Mouse (Mus musculus): ENCODE data around the gene Vmn1r232. TPM values are rescaled to one million over a fixed set of nuclear protein-coding genes. Genes with fewer than 3 reads are reported as not detected.

The Vmn1r232 gene
- polyA plus RNA-seq (2017; shearing (Covaris generic)), result not detected

DNA sequence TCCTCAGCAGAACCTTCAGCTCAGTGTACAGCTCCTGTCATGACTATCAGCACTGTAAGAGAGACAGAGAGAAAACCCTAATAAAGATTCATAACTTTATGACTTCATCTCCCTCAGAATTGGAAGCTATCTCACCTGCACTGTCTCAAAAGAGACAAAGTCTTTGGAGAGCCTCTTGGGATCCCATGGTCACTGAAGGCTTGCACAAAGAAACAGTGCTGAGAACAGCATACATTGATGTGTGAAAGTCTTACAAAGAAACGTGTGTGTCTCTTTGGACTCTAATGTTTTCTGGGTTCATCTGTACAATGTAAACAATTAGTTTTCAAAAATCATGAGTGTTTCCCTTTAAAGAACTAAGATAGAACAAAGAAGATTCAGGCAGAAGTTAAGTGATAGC lies at the start of gene Vmn1r232:
TSS of gene Vmn1r232 (minus strand) at position 101 of the 400 bp plus-strand sequence.
- no peak for ATAC-seq

GRCm38 (mm10) chr17:20966681-20967080 lies 47.2 kb upstream of the Vmn1r232 start:
- no peak for ATAC-seq

DNA sequence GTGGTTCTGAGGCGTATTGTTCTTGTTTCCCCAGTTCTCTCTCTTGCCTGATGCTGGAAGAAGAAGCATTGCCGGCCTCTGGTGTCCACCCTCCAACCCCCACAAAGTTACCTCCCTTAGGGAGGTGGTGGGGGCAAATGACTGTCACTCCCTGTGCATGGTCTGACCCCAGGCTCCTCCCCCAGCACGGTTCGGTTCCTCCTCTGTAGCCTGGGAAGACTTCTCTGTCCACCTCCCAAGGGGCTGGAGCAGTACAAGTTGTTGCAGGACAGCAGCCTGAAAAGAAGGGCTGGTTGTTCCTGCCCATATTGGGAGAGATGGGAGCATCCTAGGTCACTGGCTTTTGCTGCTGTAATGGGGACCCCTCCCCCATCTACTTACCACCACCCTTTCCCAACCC lies 45.9 kb upstream of the Vmn1r232 start:
- no peak for ATAC-seq

DNA sequence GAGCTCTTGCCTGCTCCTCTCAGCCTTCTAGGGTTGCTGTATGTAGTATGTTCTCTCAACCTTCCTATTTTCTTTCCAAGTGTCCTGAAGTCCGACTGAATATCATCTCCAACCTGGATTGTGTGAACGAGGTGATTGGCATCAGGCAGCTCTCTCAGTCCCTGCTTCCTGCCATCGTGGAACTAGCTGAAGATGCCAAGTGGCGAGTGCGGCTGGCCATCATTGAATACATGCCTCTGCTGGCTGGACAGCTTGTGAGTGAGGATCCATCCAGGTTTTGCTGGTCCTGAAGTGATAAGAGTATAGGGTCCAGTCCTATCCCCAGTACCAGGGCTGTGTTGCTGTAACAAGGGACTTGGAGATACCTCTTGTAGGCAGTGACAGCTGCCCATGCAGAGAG lies 40.9 kb upstream of the Vmn1r232 start:
- no peak for ATAC-seq

DNA sequence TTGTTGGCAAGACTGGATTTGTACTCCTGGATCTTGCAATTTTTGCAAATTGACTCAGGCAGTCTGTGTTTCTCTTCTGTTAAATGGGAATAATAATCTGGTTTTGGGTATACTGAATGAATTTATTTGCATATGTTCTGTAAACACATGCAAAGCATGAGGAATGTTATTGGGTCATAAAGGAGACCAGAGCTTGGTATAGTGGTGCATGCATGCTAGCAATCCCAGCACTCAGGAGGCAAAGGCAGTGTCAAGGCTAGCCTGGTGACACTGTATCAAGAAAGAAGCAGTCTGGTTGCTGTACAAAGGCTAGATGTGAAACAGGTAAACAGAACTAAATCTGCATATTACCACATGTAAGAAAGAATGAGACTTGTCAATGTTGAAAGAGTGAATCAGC lies 27.1 kb upstream of the Vmn1r232 start:
- no peak for ATAC-seq

DNA sequence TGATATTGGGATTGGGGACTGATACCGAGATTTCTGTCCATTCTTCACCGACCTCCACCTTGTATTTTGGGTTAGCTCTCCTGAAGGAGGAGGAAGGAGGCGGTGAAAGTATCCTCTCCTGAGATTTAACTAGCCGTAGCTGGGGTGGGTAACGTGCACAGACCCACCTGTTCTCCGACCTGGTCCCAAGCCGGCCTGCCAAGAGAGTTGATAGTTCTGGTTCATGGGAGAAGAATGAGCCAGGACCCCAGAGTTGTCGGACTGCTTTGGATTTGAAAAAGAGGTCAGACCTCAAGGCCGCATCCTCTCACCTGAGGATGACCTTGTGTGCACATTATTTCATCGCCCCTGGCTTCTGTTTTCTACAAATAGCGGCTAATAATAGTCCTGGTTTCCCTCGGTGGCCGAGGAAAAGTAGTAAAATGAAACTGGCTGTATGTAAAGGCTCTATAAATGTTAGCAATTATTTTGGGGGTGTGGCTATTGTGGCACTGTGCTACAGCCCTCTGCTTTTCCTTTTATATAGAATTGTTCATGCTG lies 26.6 kb upstream of the Vmn1r232 start:
- ATAC-seq, result no peak

DNA sequence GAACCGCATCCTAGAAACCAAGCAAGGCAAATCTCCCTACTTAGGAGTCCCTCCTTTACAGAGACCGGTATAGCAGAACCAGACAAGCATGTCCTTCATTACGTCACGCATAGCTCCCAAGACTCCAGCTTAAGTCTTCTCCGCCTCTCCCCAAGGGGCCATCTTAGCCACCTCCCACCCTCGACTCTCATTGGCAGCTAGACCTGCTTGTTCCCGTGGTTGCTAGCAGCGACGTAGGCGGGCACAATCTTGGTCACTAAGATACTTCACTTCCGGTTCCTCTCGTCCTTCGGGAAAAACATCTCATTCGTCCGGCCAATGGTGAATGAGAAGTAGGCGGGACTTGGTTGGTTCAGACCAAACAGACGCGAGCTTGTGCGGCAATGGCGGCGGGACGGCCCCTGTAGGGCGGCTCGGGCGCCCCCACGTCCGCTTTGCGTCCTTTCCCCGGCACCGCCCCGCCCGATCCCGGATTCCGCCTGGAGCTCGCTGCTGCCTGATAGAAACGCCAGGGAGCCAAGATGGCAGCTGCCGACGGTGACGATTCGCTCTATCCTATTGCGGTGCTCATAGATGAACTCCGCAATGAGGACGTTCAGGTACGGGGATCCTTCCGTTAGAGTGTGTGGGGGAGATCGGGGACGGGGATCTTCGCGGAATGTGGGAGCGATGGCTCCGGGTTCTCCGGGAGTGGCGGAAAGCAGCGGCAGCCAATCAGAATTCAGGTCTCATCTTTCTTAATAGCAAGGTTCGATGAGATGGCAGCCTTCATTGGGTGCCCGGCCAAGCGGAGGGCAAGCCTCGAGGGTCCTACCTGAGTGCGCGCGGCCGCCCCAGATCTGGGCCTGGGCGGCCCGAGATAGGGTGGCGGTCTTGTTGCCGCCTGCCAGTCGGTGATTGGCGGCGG lies 25.7 kb upstream of the Vmn1r232 start, which contains the start of gene Ppp2r1a:
TSS of gene Ppp2r1a (plus strand) at position 327 of the 907 bp plus-strand sequence.
- peak; percentile 94 for ATAC-seq

DNA sequence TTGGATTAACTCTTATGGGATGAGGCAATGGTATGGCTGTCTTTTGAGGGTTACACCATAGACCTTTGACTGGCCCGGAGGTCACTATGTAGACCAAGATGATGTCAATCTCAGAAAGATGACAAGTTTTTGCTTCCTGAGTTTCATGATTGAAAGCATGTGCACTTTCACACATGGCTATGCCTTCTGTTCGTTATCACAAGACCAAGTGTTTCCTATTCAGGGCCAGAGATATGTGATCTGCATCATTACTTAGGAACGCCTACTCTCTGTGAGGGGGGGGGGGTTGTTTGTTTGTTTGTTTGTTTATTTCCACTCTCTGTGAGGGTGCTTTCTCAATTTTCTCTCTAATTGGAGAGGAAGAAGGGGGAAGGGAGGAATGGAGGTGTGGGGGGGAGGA lies 24.7 kb upstream of the Vmn1r232 start:
- no peak for ATAC-seq

- ATAC-seq, result no peak
Measured at GRCm38 (mm10) chr17:20904991-20905390, 14.5 kb downstream of the Vmn1r232 start, which contains the start of gene Vmn1r231. Gene Vmn1r231 (minus strand): TSS chr17:20905091.

Other genes starting within 250 kb of the Vmn1r232 start
- gene Vmn1r226, start 236.9 kb downstream of the Vmn1r232 start, polyA plus RNA-seq (2017; shearing (Covaris generic)), result not detected
- not detected for gene Vmn1r227, start 189.9 kb downstream of the Vmn1r232 start, polyA plus RNA-seq (2017; shearing (Covaris generic))
- not detected for gene Vmn1r228, start 133.6 kb downstream of the Vmn1r232 start, polyA plus RNA-seq (2017; shearing (Covaris generic))
- under 1 TPM in 2 of 3 experiments, not detected in 1; 0.04 TPM for gene Vmn1r229, start 108.2 kb downstream of the Vmn1r232 start, polyA plus RNA-seq (2017; shearing (Covaris generic))
- not detected for gene Vmn1r230, start 79.3 kb downstream of the Vmn1r232 start, polyA plus RNA-seq (2017; shearing (Covaris generic))
- under 1 TPM in 1 of 3 experiments, not detected in 2; 0.16 TPM for gene Vmn1r231, start 14.6 kb downstream of the Vmn1r232 start, polyA plus RNA-seq (2017; shearing (Covaris generic))
- 100 to 1,000 TPM; 187 to 252 (median 198) TPM for gene Ppp2r1a, start 25.6 kb upstream of the Vmn1r232 start, polyA plus RNA-seq (2017; shearing (Covaris generic))
- gene Vmn1r233, start 76.8 kb upstream of the Vmn1r232 start, polyA plus RNA-seq (2017; shearing (Covaris generic)), result under 1 TPM in 2 of 3 experiments, not detected in 1; 0.09 to 0.12 TPM
- gene Zfp160, start 89.2 kb upstream of the Vmn1r232 start, polyA plus RNA-seq (2017; shearing (Covaris generic)), result 10 to 100 TPM; 17.0 to 25.8 (median 23.2) TPM

All from inflammation-experienced regulatory T-cells, adult 6 months (primary cell).